Mouse (Mus musculus): Measurements from ENCODE around the gene Toe1. TPM values are rescaled to one million over a fixed set of nuclear protein-coding genes. Genes with fewer than 3 reads are reported as not detected.

Gene Toe1
- 10 to 100 TPM in 1 of 2 experiments, 1 to 10 TPM in 1; 5.7 to 18.4 TPM for polyA plus RNA-seq (2012; fragmentation: generic; extraction: Trizol)

GRCm38 (mm10) chr4:116807197-116808129, at the start of gene Toe1, which contains the start of gene Mutyh:
Gene Toe1 (minus strand): TSS chr4:116807640.
Gene Mutyh (plus strand): TSS chr4:116807723.

GRCm38 (mm10) chr4:116821694-116822016, 14.2 kb upstream of the Toe1 start, which contains the start of gene Hpdl:
Gene Hpdl (minus strand): TSS chr4:116821707.

Other genes starting within 250 kb of the Toe1 start
- 10 to 100 TPM in 1 of 2 experiments, under 1 TPM in 1; 0.90 to 13.5 TPM for gene Gpbp1l1, start 250.0 kb downstream of the Toe1 start, polyA plus RNA-seq (2012; fragmentation: generic; extraction: Trizol)
- 1 to 10 TPM in 1 of 2 experiments, under 1 TPM in 1; 0.08 to 2.2 TPM for gene Ccdc17, start 211.0 kb downstream of the Toe1 start, polyA plus RNA-seq (2012; fragmentation: generic; extraction: Trizol)
- 10 to 100 TPM; 10.6 to 16.2 TPM for gene Nasp, start 179.7 kb downstream of the Toe1 start, polyA plus RNA-seq (2012; fragmentation: generic; extraction: Trizol)
- 100 to 1,000 TPM; 640 to 782 TPM for gene Akr1a1, start 156.0 kb downstream of the Toe1 start, polyA plus RNA-seq (2012; fragmentation: generic; extraction: Trizol)
- 100 to 1,000 TPM in 1 of 2 experiments, 10 to 100 TPM in 1; 55.3 to 368 TPM for gene Prdx1, start 122.1 kb downstream of the Toe1 start, polyA plus RNA-seq (2012; fragmentation: generic; extraction: Trizol)
- gene Mmachc, start 99.2 kb downstream of the Toe1 start, polyA plus RNA-seq (2012; fragmentation: generic; extraction: Trizol): 1 to 10 TPM; 4.9 to 7.6 TPM
- gene Ccdc163, start 99.1 kb downstream of the Toe1 start, polyA plus RNA-seq (2012; fragmentation: generic; extraction: Trizol): 10 to 100 TPM; 18.1 to 28.4 TPM
- gene Tesk2, start 86.7 kb downstream of the Toe1 start, polyA plus RNA-seq (2012; fragmentation: generic; extraction: Trizol): 1 to 10 TPM; 1.2 to 4.8 TPM
- gene Mutyh, start 83 bp upstream of the Toe1 start, polyA plus RNA-seq (2012; fragmentation: generic; extraction: Trizol): 1 to 10 TPM; 5.3 to 5.8 TPM
- gene Hpdl, start 14.1 kb upstream of the Toe1 start, polyA plus RNA-seq (2012; fragmentation: generic; extraction: Trizol): 1 to 10 TPM in 1 of 2 experiments, under 1 TPM in 1; 0.70 to 1.7 TPM
- under 1 TPM in 1 of 2 experiments, not detected in 1; 0.01 TPM for gene Zswim5, start 69.7 kb upstream of the Toe1 start, polyA plus RNA-seq (2012; fragmentation: generic; extraction: Trizol)
- gene Urod, start 186.8 kb upstream of the Toe1 start, polyA plus RNA-seq (2012; fragmentation: generic; extraction: Trizol): 10 to 100 TPM; 53.6 to 69.9 TPM
- gene Hectd3, start 187.7 kb upstream of the Toe1 start, polyA plus RNA-seq (2012; fragmentation: generic; extraction: Trizol): 10 to 100 TPM in 1 of 2 experiments, 1 to 10 TPM in 1; 7.1 to 16.1 TPM
- gene Eif2b3, start 211.8 kb upstream of the Toe1 start, polyA plus RNA-seq (2012; fragmentation: generic; extraction: Trizol): 10 to 100 TPM; 13.2 to 16.0 TPM

Measured in C3H10T1/2 (cell line).